In the genomic region with DNA sequence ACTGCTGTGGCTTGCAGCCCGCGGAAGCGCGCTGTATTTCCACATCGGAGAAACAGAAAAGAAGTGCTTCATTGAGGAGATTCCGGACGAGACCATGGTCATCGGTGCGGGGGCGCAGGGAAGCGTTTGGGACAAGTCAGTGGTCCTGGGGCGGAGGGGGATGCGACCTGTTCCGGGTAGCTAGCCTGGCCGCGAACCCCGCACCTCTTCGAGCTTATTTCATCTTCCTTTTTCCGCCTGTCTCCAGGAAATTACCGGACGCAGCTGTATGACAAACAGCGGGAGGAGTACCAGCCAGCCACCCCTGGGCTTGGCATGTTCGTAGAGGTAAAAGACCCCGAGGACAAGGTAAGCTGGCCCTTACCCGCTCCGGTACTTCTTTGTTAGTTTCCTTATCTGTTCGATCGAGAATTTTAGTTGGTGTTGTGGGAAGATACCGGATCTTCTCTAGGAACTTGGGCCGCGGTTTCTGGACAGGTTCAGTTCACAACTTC, we compare ENCODE assay signal across 8 mouse cellular contexts. TPM values are rescaled to one million over a fixed set of nuclear protein-coding genes. Genes with fewer than 3 reads are reported as not detected.
A peak's percentile ranks its signal among the peaks of the same experiment; 100 is the strongest.
DNase-seq lines count a peak whose midpoint lies in the region; ATAC-seq and TF ChIP-seq lines count a peak whose summit lies in the region.

No protein-coding gene starts in this region.

- H3K9ac ChIP-seq in intestine, embryonic 14.5 days (ENCODE audit: low read length): peak overlapping the region; percentile 88
- peak overlapping the region; percentile 89 for H3K9ac ChIP-seq in neural tube, embryonic 13.5 days

- ATAC-seq in intestine, embryonic 14.5 days (replicated peaks; ENCODE audit: low FRiP score, low TSS enrichment, low read depth): peak; percentile 47; the same call in 1 of the 2 replicates
- ATAC-seq in neural tube, embryonic 13.5 days (ENCODE audit: low read depth): peak; percentile 68
- no peak; the same call in 1 of the 2 replicates for ATAC-seq in granulocyte monocyte progenitor cell, adult 5-6 weeks (replicated peaks; ENCODE audit: poor library complexity, severe bottlenecking)

- H3K27me3 ChIP-seq in embryonic facial prominence, embryonic 10.5 days (replicated peaks; ENCODE audit: low read depth, poor library complexity, severe bottlenecking): peaks cover 11% of the 10 kb centered on the region
- no peaks in the 10 kb centered on the region for H3K27me3 ChIP-seq in intestine, embryonic 14.5 days (replicated peaks; ENCODE audit: control insufficient read depth, insufficient read depth, low read length)
- peaks cover 12% of the 10 kb centered on the region; the same call in 1 of the 2 replicates for H3K27me3 ChIP-seq in neural tube, embryonic 13.5 days

- intact Hi-C loops in left cerebral cortex, adult 2 months (cut with DNase I): loop anchor here (2.0 kb wide), 1 partner anchor 22 kb away; a partner anchor contains a TSS

- TF ChIP-seq CTCF in left cerebral cortex, adult 2 months (IDR thresholded peaks at IDR 0.05): no peak

- no peaks in the 10 kb centered on the region for H3K9me3 ChIP-seq in embryonic facial prominence, embryonic 10.5 days
- no peaks in the 10 kb centered on the region for H3K9me3 ChIP-seq in intestine, embryonic 14.5 days (ENCODE audit: control insufficient read depth, low read length)
- no peaks in the 10 kb centered on the region for H3K9me3 ChIP-seq in neural tube, embryonic 13.5 days

- peaks cover 14% of the 10 kb centered on the region for H3K4me1 ChIP-seq in embryonic facial prominence, embryonic 10.5 days
- H3K4me1 ChIP-seq in intestine, embryonic 14.5 days (replicated peaks; ENCODE audit: control insufficient read depth, insufficient read depth, low read length): peaks cover 9% of the 10 kb centered on the region; the same call in 1 of the 2 replicates
- peaks cover 13% of the 10 kb centered on the region for H3K4me1 ChIP-seq in neural tube, embryonic 13.5 days (replicated peaks)

- peak overlapping the region; percentile 91 for H3K27ac ChIP-seq in left cerebral cortex, adult 2 months
- peak overlapping the region; percentile 86 for H3K27ac ChIP-seq in embryonic facial prominence, embryonic 10.5 days (replicated peaks)
- H3K27ac ChIP-seq in intestine, embryonic 14.5 days (ENCODE audit: low read depth): peak overlapping the region; percentile 44
- H3K27ac ChIP-seq in neural tube, embryonic 13.5 days (replicated peaks): peak overlapping the region; percentile 77

- DNase-seq in left cerebral cortex, adult 2 months (ENCODE audit: extremely low spot score in 1 of 2, low spot score in 2 of 2): no peak
- DNase-seq in left cerebral cortex, adult 18-20 months (ENCODE audit: low spot score in 2 of 2): no peak
- DNase-seq in embryonic facial prominence, embryonic 10.5 days (ENCODE audit: low spot score): no peak
- peak; percentile 56 for DNase-seq in intestine, embryonic 14.5 days (ENCODE audit: low spot score)
- DNase-seq in gastrocnemius, postnatal 10 days: no peak
- no peak for DNase-seq in lung, postnatal 10 days

- WGBS in embryonic facial prominence, embryonic 10.5 days: under 1% methylated on average over 31 of the region's 31 CpGs
- WGBS in intestine, embryonic 14.5 days: under 1% methylated on average over 31 of the region's 31 CpGs
- 1% methylated on average over 31 of the region's 31 CpGs for WGBS in neural tube, embryonic 13.5 days

- peak overlapping the region; percentile 60 for H3K4me2 ChIP-seq in intestine, embryonic 14.5 days (ENCODE audit: low read length)
- H3K4me2 ChIP-seq in neural tube, embryonic 13.5 days: peak overlapping the region; percentile 76

- H3K36me3 ChIP-seq in embryonic facial prominence, embryonic 10.5 days (replicated peaks): peaks cover 41% of the 10 kb centered on the region
- H3K36me3 ChIP-seq in intestine, embryonic 14.5 days (ENCODE audit: control insufficient read depth, insufficient read depth, low read length): peaks cover 39% of the 10 kb centered on the region
- H3K36me3 ChIP-seq in neural tube, embryonic 13.5 days: peaks cover 39% of the 10 kb centered on the region

- peak overlapping the region; percentile 77 for H3K4me3 ChIP-seq in left cerebral cortex, adult 2 months
- peak overlapping the region; percentile 76 for H3K4me3 ChIP-seq in embryonic facial prominence, embryonic 10.5 days
- peak overlapping the region; percentile 83 for H3K4me3 ChIP-seq in intestine, embryonic 14.5 days (ENCODE audit: low read depth, low read length)
- peak overlapping the region; percentile 53 for H3K4me3 ChIP-seq in neural tube, embryonic 13.5 days

RNA-seq across cellular contexts. Expression of a gene that starts 6.4 kb away (rescaled TPM):
- total RNA-seq in left cerebral cortex, adult 2 months (2021): 10 to 100 TPM; 24.7 to 25.8 TPM
- 10 to 100 TPM; 27.2 TPM for total RNA-seq in left cerebral cortex, adult 18-20 months (2021)
- 30.1 and 32.0 TPM in 2 replicates for polyA plus RNA-seq in embryonic facial prominence, embryonic 10.5 days (2016; fragmentation: Nextera tagmentation; extraction: Ambion mirVana)
- polyA plus RNA-seq in intestine, embryonic 14.5 days (2014; fragmentation: Nextera tagmentation; extraction: Ambion mirVana): 12.6 and 17.4 TPM in 2 replicates
- polyA plus RNA-seq in neural tube, embryonic 13.5 days (2015; fragmentation: Nextera tagmentation; extraction: Ambion mirVana): 44.3 and 48.1 TPM in 2 replicates
- 1 to 10 TPM; 8.3 to 9.2 TPM for total RNA-seq in gastrocnemius, postnatal 10 days (2021)
- total RNA-seq in granulocyte monocyte progenitor cell, adult 5-6 weeks (2014; fragmentation: Nextera tagmentation): 10.8 and 15.3 TPM in 2 replicates
- 14.0 and 18.1 TPM in 2 replicates for total RNA-seq in granulocyte monocyte progenitor cell, adult 5-6 weeks (2017)

RNA-seq across cellular contexts. Expression of a gene that starts 19.8 kb away (rescaled TPM):
- total RNA-seq in left cerebral cortex, adult 2 months (2021): 100 to 1,000 TPM; 128 to 141 TPM
- 100 to 1,000 TPM; 133 to 142 TPM for total RNA-seq in left cerebral cortex, adult 18-20 months (2021)
- polyA plus RNA-seq in embryonic facial prominence, embryonic 10.5 days (2016; fragmentation: Nextera tagmentation; extraction: Ambion mirVana): 120 and 121 TPM in 2 replicates
- polyA plus RNA-seq in intestine, embryonic 14.5 days (2014; fragmentation: Nextera tagmentation; extraction: Ambion mirVana): 59.9 and 64.8 TPM in 2 replicates
- polyA plus RNA-seq in neural tube, embryonic 13.5 days (2015; fragmentation: Nextera tagmentation; extraction: Ambion mirVana): 99.2 and 106 TPM in 2 replicates
- 100 to 1,000 TPM; 147 to 192 TPM for total RNA-seq in gastrocnemius, postnatal 10 days (2021)
- total RNA-seq in granulocyte monocyte progenitor cell, adult 5-6 weeks (2014; fragmentation: Nextera tagmentation): 117 and 127 TPM in 2 replicates
- total RNA-seq in granulocyte monocyte progenitor cell, adult 5-6 weeks (2017): 229 and 241 TPM in 2 replicates

RNA-seq across cellular contexts. Expression of a gene that starts 22.4 kb away (rescaled TPM):
- 10 to 100 TPM; 90.5 to 98.1 TPM for total RNA-seq in left cerebral cortex, adult 2 months (2021)
- 10 to 100 TPM; 77.0 to 81.8 TPM for total RNA-seq in left cerebral cortex, adult 18-20 months (2021)
- polyA plus RNA-seq in embryonic facial prominence, embryonic 10.5 days (2016; fragmentation: Nextera tagmentation; extraction: Ambion mirVana): 62.7 and 67.3 TPM in 2 replicates
- 28.8 and 33.6 TPM in 2 replicates for polyA plus RNA-seq in intestine, embryonic 14.5 days (2014; fragmentation: Nextera tagmentation; extraction: Ambion mirVana)
- 49.9 and 55.4 TPM in 2 replicates for polyA plus RNA-seq in neural tube, embryonic 13.5 days (2015; fragmentation: Nextera tagmentation; extraction: Ambion mirVana)
- total RNA-seq in gastrocnemius, postnatal 10 days (2021): 10 to 100 TPM; 19.9 to 26.5 TPM
- 36.0 and 59.5 TPM in 2 replicates for total RNA-seq in granulocyte monocyte progenitor cell, adult 5-6 weeks (2014; fragmentation: Nextera tagmentation)
- 28.4 and 31.9 TPM in 2 replicates for total RNA-seq in granulocyte monocyte progenitor cell, adult 5-6 weeks (2017)

RNA-seq across cellular contexts. Expression of a gene that starts 29.5 kb away (rescaled TPM):
- 10 to 100 TPM; 42.6 to 45.3 TPM for total RNA-seq in left cerebral cortex, adult 2 months (2021)
- 10 to 100 TPM; 37.1 to 43.7 TPM for total RNA-seq in left cerebral cortex, adult 18-20 months (2021)
- polyA plus RNA-seq in embryonic facial prominence, embryonic 10.5 days (2016; fragmentation: Nextera tagmentation; extraction: Ambion mirVana): 52.6 and 53.6 TPM in 2 replicates
- polyA plus RNA-seq in intestine, embryonic 14.5 days (2014; fragmentation: Nextera tagmentation; extraction: Ambion mirVana): 43.3 and 53.9 TPM in 2 replicates
- 111 TPM in 2 replicates for polyA plus RNA-seq in neural tube, embryonic 13.5 days (2015; fragmentation: Nextera tagmentation; extraction: Ambion mirVana)
- total RNA-seq in gastrocnemius, postnatal 10 days (2021): 10 to 100 TPM; 13.0 to 17.1 TPM
- total RNA-seq in granulocyte monocyte progenitor cell, adult 5-6 weeks (2014; fragmentation: Nextera tagmentation): 33.9 and 46.9 TPM in 2 replicates
- 33.0 and 49.9 TPM in 2 replicates for total RNA-seq in granulocyte monocyte progenitor cell, adult 5-6 weeks (2017)

RNA-seq across cellular contexts. Expression of a gene that starts 41.5 kb away (rescaled TPM):
- total RNA-seq in left cerebral cortex, adult 2 months (2021): 10 to 100 TPM; 48.5 to 50.3 TPM
- 10 to 100 TPM; 40.3 to 45.4 TPM for total RNA-seq in left cerebral cortex, adult 18-20 months (2021)
- 44.7 and 47.4 TPM in 2 replicates for polyA plus RNA-seq in embryonic facial prominence, embryonic 10.5 days (2016; fragmentation: Nextera tagmentation; extraction: Ambion mirVana)
- polyA plus RNA-seq in intestine, embryonic 14.5 days (2014; fragmentation: Nextera tagmentation; extraction: Ambion mirVana): 40.9 and 44.1 TPM in 2 replicates
- polyA plus RNA-seq in neural tube, embryonic 13.5 days (2015; fragmentation: Nextera tagmentation; extraction: Ambion mirVana): 27.5 and 27.8 TPM in 2 replicates
- 10 to 100 TPM; 27.8 to 30.1 TPM for total RNA-seq in gastrocnemius, postnatal 10 days (2021)
- total RNA-seq in granulocyte monocyte progenitor cell, adult 5-6 weeks (2014; fragmentation: Nextera tagmentation): 57.5 and 73.9 TPM in 2 replicates
- total RNA-seq in granulocyte monocyte progenitor cell, adult 5-6 weeks (2017): 113 and 128 TPM in 2 replicates
